Mouse (Mus musculus): ENCODE measurements around the gene Scarf1. TPM values are rescaled to one million over a fixed set of nuclear protein-coding genes. Genes with fewer than 3 reads are reported as not detected.

Gene Scarf1
- 1 to 10 TPM; 1.1 to 1.2 TPM for total RNA-seq (2021)
- long read RNA-seq, experiment 1, partial matches to known transcripts = 1 of 1 reads
- long read RNA-seq, experiment 1, other reads (novel, unspliced or antisense) = 0 of 1 reads
- long read RNA-seq, experiment 2, partial matches to known transcripts = 1 of 3 reads
- long read RNA-seq, experiment 2, other reads (novel, unspliced or antisense) = 0 of 3 reads

GRCm38 (mm10) chr11:75513336-75513735 is at the start of gene Scarf1:
TSS of gene Scarf1 (plus strand) at chr11:75513540.
- DNase-seq (ENCODE audit: low spot score in 2 of 2) = no peak

GRCm38 (mm10) chr11:75463624-75464023 is 49.7 kb upstream of the Scarf1 start:
- no peak for DNase-seq (ENCODE audit: low spot score in 2 of 2)

GRCm38 (mm10) chr11:75464417-75464816 is 48.9 kb upstream of the Scarf1 start:
- no peak for DNase-seq (ENCODE audit: low spot score in 2 of 2)

DNA sequence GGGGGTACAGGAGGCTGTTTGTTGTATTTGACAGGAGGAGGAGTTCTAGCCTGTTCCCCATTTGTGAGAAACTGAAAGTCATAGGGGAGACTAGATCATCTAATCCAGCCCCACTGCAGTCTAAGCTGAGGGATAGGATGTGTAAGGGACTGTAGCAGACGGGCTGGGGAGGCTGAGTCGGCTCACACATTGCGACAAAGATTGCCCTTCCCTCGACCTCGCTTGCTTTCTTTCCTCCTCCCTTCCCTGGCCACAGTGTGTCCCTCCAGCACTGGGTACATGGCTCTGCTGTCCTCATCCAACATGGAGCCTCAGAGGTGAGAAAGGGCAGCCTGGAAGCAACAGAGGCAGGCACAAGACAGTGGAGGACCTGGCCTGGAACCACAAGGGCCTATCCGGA is 48.3 kb upstream of the Scarf1 start:
- DNase-seq (ENCODE audit: low spot score in 2 of 2) = no peak

GRCm38 (mm10) chr11:75466731-75467505 is 46.4 kb upstream of the Scarf1 start:
- DNase-seq (ENCODE audit: low spot score in 2 of 2) = no peak

- no peak for DNase-seq (ENCODE audit: low spot score in 2 of 2)
Measured at GRCm38 (mm10) chr11:75467512-75468215, 45.7 kb upstream of the Scarf1 start.

GRCm38 (mm10) chr11:75468410-75468809 is 44.9 kb upstream of the Scarf1 start:
- DNase-seq (ENCODE audit: low spot score in 2 of 2) = no peak

DNA sequence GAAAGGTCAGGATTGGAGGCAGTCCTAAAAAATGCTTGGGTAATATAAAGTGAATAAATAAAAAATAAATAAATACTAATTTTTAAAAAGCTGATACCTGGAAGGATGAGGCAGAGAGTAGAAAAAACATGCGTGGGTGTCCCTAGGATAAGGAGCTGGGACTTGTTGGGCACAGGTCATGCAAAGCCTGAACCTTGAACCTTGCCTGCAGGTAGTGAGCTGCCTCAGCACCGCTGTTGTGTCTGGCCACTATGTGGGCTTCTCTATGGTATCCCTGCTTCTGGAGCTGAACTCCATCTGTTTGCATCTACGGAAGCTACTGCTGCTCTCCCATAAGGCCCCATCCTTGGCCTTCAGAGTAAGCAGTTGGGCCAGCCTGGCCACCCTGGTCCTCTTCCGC is 44.1 kb upstream of the Scarf1 start:
- DNase-seq (ENCODE audit: low spot score in 2 of 2) = no peak

GRCm38 (mm10) chr11:75470675-75471074 is 42.7 kb upstream of the Scarf1 start:
- no peak for DNase-seq (ENCODE audit: low spot score in 2 of 2)

DNA sequence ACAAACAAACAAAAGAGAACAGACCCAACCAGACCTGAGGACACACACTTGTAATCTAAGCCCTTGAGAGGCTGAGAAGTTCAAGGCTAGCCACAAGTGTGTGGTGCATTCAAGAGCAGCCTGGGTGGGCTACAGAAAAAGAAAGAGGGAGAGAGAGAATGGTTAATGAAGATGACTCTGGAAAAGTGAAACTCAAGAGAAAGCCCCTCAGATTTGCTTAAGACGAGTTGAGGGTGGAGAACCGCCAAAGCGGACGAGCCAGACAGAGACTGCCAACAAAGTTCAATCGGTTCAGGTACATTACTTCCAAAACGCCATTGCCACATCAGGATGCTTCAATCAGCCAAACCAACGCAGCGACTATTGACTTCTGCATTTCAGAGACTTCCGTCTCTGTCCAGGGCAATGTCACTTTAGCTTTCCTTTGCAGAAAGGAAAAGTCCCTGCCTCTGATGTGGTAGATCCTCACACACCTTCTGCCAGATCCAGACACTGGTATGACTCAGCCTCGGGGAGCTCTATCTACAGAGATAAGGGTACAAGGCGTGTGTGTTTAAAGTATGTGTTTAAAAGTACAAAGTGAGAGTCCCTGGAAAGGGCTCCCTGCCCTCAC is 40.8 kb upstream of the Scarf1 start:
- no peak for DNase-seq (ENCODE audit: low spot score in 2 of 2)

DNA sequence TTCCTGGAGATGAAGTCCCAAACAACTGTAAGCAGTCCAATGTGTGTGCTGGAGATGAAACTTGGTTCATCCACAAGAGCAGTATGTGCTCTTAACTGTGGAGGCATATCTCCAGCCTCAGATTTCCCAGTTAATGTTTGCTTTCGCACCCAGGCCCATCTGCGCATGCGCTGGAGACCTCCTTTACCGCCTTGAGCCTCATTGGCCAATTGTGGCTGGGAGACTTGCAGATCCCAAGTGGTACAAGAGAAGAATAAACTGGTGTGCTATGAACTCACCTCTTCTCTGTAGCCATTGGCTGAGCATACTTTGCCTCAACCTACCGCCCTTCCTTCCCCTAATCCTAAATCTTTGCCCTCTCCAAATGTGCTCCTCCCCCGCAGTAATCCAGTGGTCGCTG is 40.0 kb upstream of the Scarf1 start:
- DNase-seq (ENCODE audit: low spot score in 2 of 2) = no peak

DNA sequence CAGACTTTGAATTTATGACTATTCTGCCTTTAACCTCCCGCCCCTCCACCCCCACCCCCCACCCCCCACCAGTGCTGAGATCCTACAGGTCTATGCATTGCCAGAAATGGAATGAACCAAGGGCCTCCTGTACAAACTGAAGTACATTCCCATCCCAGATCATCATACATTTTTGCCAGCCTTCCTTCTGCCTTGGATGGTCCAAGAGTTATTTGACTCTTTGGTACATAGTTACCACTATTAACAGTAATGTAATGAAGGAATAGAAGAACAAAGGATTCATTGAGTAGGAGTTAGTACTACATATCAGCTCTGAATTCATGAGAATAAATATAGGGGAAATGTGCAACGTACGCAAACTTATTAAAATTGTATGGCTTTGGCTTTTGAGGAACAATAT is 27.1 kb upstream of the Scarf1 start:
- DNase-seq (ENCODE audit: low spot score in 2 of 2) = no peak

GRCm38 (mm10) chr11:75486601-75487285 is 26.6 kb upstream of the Scarf1 start, which contains the start of gene Prpf8:
TSS of gene Prpf8 (plus strand) at chr11:75486816.
- peak; percentile 95 to 98 for DNase-seq (ENCODE audit: low spot score in 2 of 2)

DNA sequence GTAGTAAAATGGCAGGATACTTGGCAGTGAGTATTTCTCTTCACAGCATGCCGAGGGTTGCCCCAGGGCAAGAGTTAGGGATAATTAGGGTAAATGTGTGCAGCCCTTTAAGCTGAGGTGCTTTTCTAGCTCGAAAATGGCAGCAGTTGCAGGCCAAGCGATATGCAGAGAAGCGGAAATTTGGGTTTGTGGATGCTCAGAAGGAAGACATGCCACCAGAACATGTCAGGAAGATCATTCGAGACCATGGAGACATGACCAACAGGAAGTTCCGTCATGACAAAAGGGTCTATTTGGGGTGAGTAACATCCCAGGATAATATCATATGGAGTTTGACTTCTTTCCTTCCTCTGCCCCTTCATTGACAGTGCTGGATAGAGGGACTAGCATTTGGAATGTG is 25.8 kb upstream of the Scarf1 start:
- DNase-seq (ENCODE audit: low spot score in 2 of 2) = no peak

- DNase-seq (ENCODE audit: low spot score in 2 of 2) = no peak
Measured at GRCm38 (mm10) chr11:75494296-75495049, 18.9 kb upstream of the Scarf1 start.

DNA sequence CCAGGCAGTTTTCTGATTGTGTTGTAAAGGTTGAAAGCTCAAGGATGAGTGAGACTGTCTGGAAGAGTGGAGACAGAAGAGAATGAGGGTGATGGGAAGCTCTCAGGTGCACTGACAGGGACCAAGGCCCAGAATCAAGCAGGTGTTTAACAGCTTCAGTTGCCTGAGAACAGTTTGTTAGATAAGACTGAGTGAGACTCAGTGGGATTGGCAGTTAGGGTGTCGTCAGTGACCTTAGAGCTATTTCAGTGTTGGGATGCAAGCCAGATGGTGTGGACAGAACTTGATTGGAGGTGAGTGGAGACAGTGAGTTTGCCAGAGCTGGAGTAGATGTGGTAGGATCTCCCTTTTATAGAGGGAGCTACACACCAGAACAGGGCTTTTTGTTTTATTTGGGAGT is 15.2 kb upstream of the Scarf1 start:
- DNase-seq (ENCODE audit: low spot score in 2 of 2) = no peak

- no peak for DNase-seq (ENCODE audit: low spot score in 2 of 2)
Measured at GRCm38 (mm10) chr11:75508162-75508561, 5.2 kb upstream of the Scarf1 start.

- DNase-seq (ENCODE audit: low spot score in 2 of 2) = no peak
Measured at GRCm38 (mm10) chr11:75508904-75509303, 4.4 kb upstream of the Scarf1 start.

DNA sequence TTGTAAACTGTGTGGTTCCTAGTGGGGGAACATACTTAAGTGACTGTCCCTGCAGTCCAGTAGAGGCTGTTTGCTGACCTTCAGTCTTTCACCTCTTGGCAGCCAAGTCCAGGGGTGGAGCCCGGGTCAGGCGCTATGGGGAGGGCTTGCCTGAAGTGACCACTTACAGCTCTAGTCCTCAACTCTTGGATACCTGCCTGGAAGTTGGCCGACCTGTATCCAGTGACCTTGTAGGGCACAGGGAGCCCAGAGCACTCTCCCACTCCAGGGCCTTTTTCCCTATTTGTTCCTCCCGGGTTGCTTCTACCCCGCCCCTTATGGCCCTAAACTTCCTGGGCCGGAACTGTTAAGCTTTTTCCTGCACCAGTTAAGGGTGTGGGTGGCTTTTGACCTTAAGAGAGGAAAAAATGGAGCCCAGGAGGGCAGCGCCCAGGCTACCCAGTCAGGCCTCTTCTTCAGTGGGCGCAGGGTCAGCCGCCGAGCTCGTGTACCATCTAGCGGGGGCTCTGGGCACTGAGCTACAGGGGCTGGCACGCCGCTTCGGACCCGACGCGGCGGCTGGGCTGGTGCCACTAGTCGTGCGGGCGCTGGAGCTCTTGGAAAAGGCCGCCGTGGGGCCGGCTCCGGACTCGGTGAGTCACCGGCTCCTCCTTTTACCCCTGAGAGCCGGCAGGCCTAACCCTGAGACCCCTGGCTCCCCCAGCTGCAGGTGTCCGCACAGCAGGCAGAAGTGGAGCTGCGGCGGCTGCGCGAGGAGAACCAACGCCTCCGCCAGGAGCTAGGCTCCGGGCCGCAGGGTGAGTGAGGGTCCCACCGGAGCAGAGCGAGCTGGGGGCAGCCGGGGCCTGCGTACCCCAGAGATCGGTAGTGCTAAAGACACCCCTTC is 3.4 kb upstream of the Scarf1 start, which contains the start of gene Rilp:
Gene Rilp (plus strand): TSS at position 354 of the 886 bp plus-strand sequence.
- DNase-seq (ENCODE audit: low spot score in 2 of 2) = no peak
